Mouse (Mus musculus): ENCODE results near the gene Mnd1.

DNA sequence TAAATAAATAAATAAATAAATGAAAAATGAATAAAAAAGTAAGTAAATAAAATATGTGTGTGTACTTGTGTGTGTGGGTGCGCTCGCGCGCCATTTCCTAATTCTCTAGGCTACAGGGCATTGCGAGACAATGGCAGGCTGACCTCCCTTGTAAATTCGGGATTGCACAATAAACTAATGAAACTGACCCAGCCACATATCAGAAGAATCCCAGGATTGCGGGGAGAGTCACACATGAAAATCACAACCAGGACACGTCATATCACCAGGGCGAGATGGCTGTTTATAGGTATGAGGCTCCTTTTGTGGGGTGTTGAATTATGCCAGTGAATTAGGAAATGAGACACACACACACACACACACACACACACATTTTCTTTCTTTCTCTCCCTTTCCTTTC is 43.9 kb upstream of the Mnd1 start:
- TF ChIP-seq CTCF (IDR thresholded peaks at IDR 0.05) (no peak), POLR2A (IDR thresholded peaks at IDR 0.05; ENCODE audit: insufficient read depth, low read depth, low read length) (no peak), EP300 (IDR thresholded peaks at IDR 0.05; ENCODE audit: insufficient read depth, low read depth, low read length) (no peak)

All from heart, adult 2 months (tissue).